Mouse (Mus musculus) spleen, adult 2 months (tissue): ENCODE results near the gene Acsl6. TPM values are rescaled to one million over a fixed set of nuclear protein-coding genes. Genes with fewer than 3 reads are reported as not detected.

ENCODE experiments used
- DNase-seq, 2 experiments: peaks; one replicate each; pipeline versions ENCODE4 v3.0.0 to v3.0.0-alpha.2; 2012 to 2021; ENCODE audit warnings: low spot score in 2 of 2, low read depth in 1 of 2
- H3K27ac ChIP-seq: fragments of 200-500 bp; 2 replicates; pipeline ENCODE4 v1.5.1; 2012; ENCODE audit warnings: low read length, inconsistent platforms; ENCODE audit not compliant: insufficient read depth
- H3K27me3 ChIP-seq: fragments of 200-500 bp; 2 replicates; pipeline ENCODE4 v1.6.1; 2012; ENCODE audit warnings: mild to moderate bottlenecking, moderate library complexity, low read length, inconsistent platforms; ENCODE audit not compliant: control insufficient read depth, insufficient read depth
- H3K36me3 ChIP-seq: fragments of 200-500 bp; 2 replicates; pipeline ENCODE4 v1.6.1; 2012; ENCODE audit warnings: mild to moderate bottlenecking, low read length, inconsistent platforms; ENCODE audit not compliant: control insufficient read depth, insufficient read depth
- H3K4me1 ChIP-seq: fragments of 200-500 bp; 2 replicates; pipeline ENCODE4 v1.6.1; 2011; ENCODE audit warnings: inconsistent platforms; ENCODE audit not compliant: control insufficient read depth, insufficient read depth, insufficient read length
- H3K4me3 ChIP-seq: fragments of 200-500 bp; 2 replicates; pipeline ENCODE4 v1.5.1; 2011; ENCODE audit warnings: mild to moderate bottlenecking, inconsistent platforms; ENCODE audit not compliant: insufficient read depth, insufficient read length; ENCODE audit errors: extremely low read depth
- CTCF ChIP-seq: fragments of 200-500 bp; IDR thresholded peaks from 2 replicates; pipeline ENCODE4 v1.5.1; 2011; ENCODE audit warnings: mild to moderate bottlenecking, inconsistent platforms; ENCODE audit not compliant: insufficient read depth, insufficient read length, insufficient replicate concordance; ENCODE audit errors: extremely low read depth
- POLR2A ChIP-seq: fragments of 200-500 bp; IDR thresholded peaks from 2 replicates; pipeline ENCODE4 v1.6.1; 2011; ENCODE audit warnings: low read depth, low read length, inconsistent platforms
- WGBS: fragments of 180-500 bp; shearing (Covaris S2); methylation state at CpG from one replicate; pipeline ENCODE4 v1.1.7; 2018; 5-methylcytosine and 5-hydroxymethylcytosine counted together
- polyA plus RNA-seq: library from polyadenylated mRNA; depleted of rRNA; stranded (reverse); fragments of >200 nt; gene quantifications from 2 replicates; pipeline ENCODE4 v1.2.3, GENCODE M21; 2012

Acsl6 gene
- polyA plus RNA-seq, 1 experiment, result 1.1 TPM

DNA sequence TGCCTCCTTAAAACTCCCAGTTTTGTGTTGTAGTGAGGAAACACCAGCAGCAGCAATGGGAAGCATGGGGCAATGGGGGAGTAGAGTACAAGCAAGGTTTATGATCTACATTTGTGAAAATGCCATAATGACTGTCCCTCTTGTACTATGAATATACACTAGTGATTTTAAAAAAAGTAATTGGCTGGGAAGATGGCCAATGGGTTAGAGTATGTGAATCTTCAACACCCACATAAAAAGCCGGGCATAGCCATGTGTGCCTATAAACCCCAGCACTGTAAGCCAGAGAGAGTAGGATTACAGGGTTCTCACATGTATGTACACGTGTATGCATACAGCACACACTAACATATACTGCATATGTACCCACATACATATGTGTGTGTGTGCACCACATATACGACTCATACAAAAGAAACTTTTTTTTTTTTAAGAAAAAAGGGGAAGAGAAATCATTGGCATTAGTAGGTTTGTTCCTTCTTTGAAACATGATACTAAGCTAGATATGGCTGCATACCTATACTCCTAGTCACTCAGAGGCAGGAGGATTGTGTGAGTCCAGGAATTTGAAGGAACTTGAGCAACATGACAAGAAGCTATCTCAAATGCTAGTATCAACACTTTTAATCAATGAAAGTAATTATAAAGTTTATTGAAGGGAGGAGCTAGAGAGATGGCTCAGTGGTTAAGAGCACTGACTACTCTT is 34.3 kb upstream of the Acsl6 start:
- H3K27ac ChIP-seq, result no peak overlapping the region
- DNase-seq, result no peak
- no peak overlapping the region for H3K4me3 ChIP-seq
- WGBS, result 68% methylated on average over 3 of the region's 3 CpGs
- no peaks in the 10 kb centered on the region for H3K4me1 ChIP-seq
- no peaks in the 10 kb centered on the region for H3K36me3 ChIP-seq
- H3K27me3 ChIP-seq, result no peaks in the 10 kb centered on the region
- no peak for TF ChIP-seq POLR2A
- TF ChIP-seq CTCF, result no peak

- H3K4me3 ChIP-seq, result no peak overlapping the region
- no peaks in the 10 kb centered on the region for H3K4me1 ChIP-seq
- H3K27me3 ChIP-seq, result no peaks in the 10 kb centered on the region
- H3K36me3 ChIP-seq, result no peaks in the 10 kb centered on the region
- H3K27ac ChIP-seq, result no peak overlapping the region
- WGBS, result 33% methylated on average over 5 of the region's 5 CpGs
- no peak for TF ChIP-seq POLR2A
- DNase-seq, result no peak
These were observed 32.1 kb upstream of the Acsl6 start for GRCm38 (mm10) chr11:54271437-54271949.

DNA sequence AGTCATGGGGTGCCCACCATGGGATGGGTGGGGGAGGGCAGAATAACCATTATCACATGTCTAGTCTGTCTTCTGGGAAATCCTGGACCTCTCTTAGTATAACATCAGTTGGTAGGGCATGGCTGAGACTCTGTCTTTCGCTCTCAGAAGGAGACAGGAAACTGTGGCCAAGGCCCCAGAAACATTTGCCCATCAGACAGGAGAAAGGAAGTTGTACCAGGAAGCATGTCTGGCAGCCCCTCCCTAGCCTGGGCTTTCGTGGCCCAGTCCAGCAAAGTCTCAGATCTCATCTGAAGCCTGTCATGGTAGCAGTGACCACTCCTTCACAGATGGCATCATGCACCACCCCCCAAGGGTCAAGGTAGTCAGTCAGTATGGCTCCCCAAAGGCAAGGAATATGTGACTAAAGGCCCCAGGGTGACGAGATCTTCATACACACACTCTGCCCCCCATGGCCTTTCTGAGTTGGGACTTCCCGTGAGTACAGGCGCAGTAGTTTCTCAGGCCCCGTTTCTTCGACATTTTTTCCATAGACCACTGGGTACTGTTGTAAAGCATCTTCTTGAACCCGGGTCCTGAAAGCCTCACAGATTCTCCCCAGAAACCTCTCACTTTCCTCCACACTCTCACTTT is 15.7 kb upstream of the Acsl6 start:
- DNase-seq, result no peak
- H3K4me3 ChIP-seq, result no peak overlapping the region
- 58% methylated on average over 8 of the region's 8 CpGs for WGBS
- H3K36me3 ChIP-seq, result no peaks in the 10 kb centered on the region
- H3K27ac ChIP-seq, result no peak overlapping the region
- H3K27me3 ChIP-seq, result no peaks in the 10 kb centered on the region
- no peak for TF ChIP-seq CTCF
- TF ChIP-seq POLR2A, result no peak
- peaks cover 2% of the 10 kb centered on the region; the same call in 1 of the 2 replicates for H3K4me1 ChIP-seq

DNA sequence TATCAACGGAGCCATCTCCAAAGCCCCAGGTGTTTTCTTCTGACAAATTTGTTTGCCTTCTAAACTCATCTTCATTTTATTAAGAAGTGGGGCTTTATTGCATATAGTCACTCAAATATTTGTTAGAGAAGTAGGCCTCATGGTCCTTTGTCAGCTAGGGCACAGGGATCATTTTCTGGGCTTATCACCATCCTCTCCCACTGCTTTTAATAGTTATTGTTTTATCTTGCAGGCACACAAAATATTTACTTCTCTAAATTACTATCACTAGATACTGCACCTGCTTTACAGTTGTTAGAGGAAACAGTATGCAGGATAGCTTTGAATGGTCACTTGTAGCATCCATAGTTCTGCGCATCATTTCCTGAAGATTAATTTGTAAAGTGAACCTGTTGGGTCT is 11.4 kb upstream of the Acsl6 start:
- Histone ChIP-seq H3K27me3 (no peaks in the 10 kb centered on the region), H3K4me3 (no peak overlapping the region), H3K4me1 (peaks cover 2% of the 10 kb centered on the region; the same call in 1 of the 2 replicates), H3K27ac (no peak overlapping the region), H3K36me3 (no peaks in the 10 kb centered on the region)
- TF ChIP-seq POLR2A, result no peak
- no peak for TF ChIP-seq CTCF
- DNase-seq, result no peak
- WGBS, result 78% methylated on average over 2 of the region's 2 CpGs

GRCm38 (mm10) chr11:54293980-54294807 is 9.4 kb upstream of the Acsl6 start:
- no peaks in the 10 kb centered on the region for H3K27me3 ChIP-seq
- H3K27ac ChIP-seq, result no peak overlapping the region
- no peaks in the 10 kb centered on the region for H3K36me3 ChIP-seq
- TF ChIP-seq POLR2A (no peak), CTCF (no peak)
- 59% methylated on average over 12 of the region's 12 CpGs for WGBS
- DNase-seq, result no peak
- H3K4me1 ChIP-seq, result no peaks in the 10 kb centered on the region
- no peak overlapping the region for H3K4me3 ChIP-seq

GRCm38 (mm10) chr11:54295971-54296370 is 7.6 kb upstream of the Acsl6 start:
- DNase-seq, result no peak
- no peaks in the 10 kb centered on the region for H3K27me3 ChIP-seq
- H3K36me3 ChIP-seq, result no peaks in the 10 kb centered on the region
- no peaks in the 10 kb centered on the region for H3K4me1 ChIP-seq
- no peak overlapping the region for H3K4me3 ChIP-seq
- H3K27ac ChIP-seq, result no peak overlapping the region
- WGBS, result 89% methylated on average over 4 of the region's 4 CpGs
- TF ChIP-seq CTCF (no peak), POLR2A (no peak)
